Mouse (Mus musculus) liver, embryonic 13.5 days (tissue): ENCODE measurements around the gene Lrrfip1. TPM values are rescaled to one million over a fixed set of nuclear protein-coding genes. Genes with fewer than 3 reads are reported as not detected.

ENCODE experiments used
- ATAC-seq: fragments of 200-750 bp; cut with Nextera tagmentation; 2 replicates; pipeline ENCODE4 v1.8.0; 2017; ENCODE audit warnings: low read depth, mild to moderate bottlenecking, moderate number of reproducible peaks, moderate library complexity
- DNase-seq: peaks from one replicate; pipeline ENCODE4 v3.0.0; 2022
- H3K27ac ChIP-seq: fragments of 300-500 bp; sonication (generic); 2 replicates; pipeline ENCODE4 v1.5.1; 2015; ENCODE audit warnings: moderate library complexity, mild to moderate bottlenecking, inconsistent platforms
- H3K27me3 ChIP-seq: fragments of 300-500 bp; sonication (generic); 2 replicates; pipeline ENCODE4 v1.6.1; 2015; ENCODE audit warnings: mild to moderate bottlenecking, inconsistent platforms
- H3K36me3 ChIP-seq: fragments of 300-500 bp; sonication (generic); 2 replicates; pipeline ENCODE4 v1.6.1; 2015; ENCODE audit warnings: mild to moderate bottlenecking, inconsistent platforms
- H3K4me1 ChIP-seq: fragments of 300-500 bp; sonication (generic); replicated peaks from 2 replicates; pipeline ENCODE4 v1.6.1; 2015; ENCODE audit warnings: inconsistent platforms
- H3K4me2 ChIP-seq: fragments of 300-500 bp; sonication (generic); 2 replicates; pipeline ENCODE4 v1.6.1; 2015; ENCODE audit warnings: inconsistent platforms, mild to moderate bottlenecking, moderate library complexity
- H3K4me3 ChIP-seq: fragments of 300-500 bp; sonication (generic); replicated peaks from 2 replicates; pipeline ENCODE4 v1.5.1; 2015; ENCODE audit warnings: mild to moderate bottlenecking, inconsistent platforms
- H3K9ac ChIP-seq: fragments of 300-500 bp; sonication (generic); 2 replicates; pipeline ENCODE4 v1.6.1; 2015; ENCODE audit warnings: mild to moderate bottlenecking, inconsistent platforms
- H3K9me3 ChIP-seq: fragments of 300-500 bp; sonication (generic); replicated peaks from 2 replicates; pipeline ENCODE4 v1.6.1; 2016; ENCODE audit warnings: inconsistent platforms
- whole genome bisulfite sequencing: fragments of 180-500 bp; shearing (Covaris S2); methylation state at CpG from one replicate; pipeline ENCODE4 v1.1.7; 2015; ENCODE audit not compliant: insufficient replicate concordance; 5-methylcytosine and 5-hydroxymethylcytosine counted together
- polyA plus RNA-seq: library from polyadenylated mRNA; unstranded; fragments of >200 nt; fragmentation: Nextera tagmentation; extraction: Ambion mirVana; gene quantifications from 2 replicates; pipeline ENCODE4 v1.2.1, GENCODE M21; 2015

Lrrfip1 gene
- polyA plus RNA-seq, 1 experiment from 2014 or later, result 12.9 TPM

GRCm38 (mm10) chr1:91098887-91099286, 100.3 kb downstream of the Lrrfip1 start:
- no peak overlapping the region for H3K4me3 ChIP-seq
- ATAC-seq (no peak), DNase-seq (peak; percentile 33)
- H3K36me3 ChIP-seq, result peaks cover 7% of the 10 kb centered on the region; the same call in 1 of the 2 replicates
- no peak overlapping the region for H3K9ac ChIP-seq
- H3K4me2 ChIP-seq, result no peak overlapping the region
- H3K27ac ChIP-seq, result no peak overlapping the region
- no peaks in the 10 kb centered on the region for H3K27me3 ChIP-seq
- H3K9me3 ChIP-seq, result no peaks in the 10 kb centered on the region
- H3K4me1 ChIP-seq, result peaks cover 24% of the 10 kb centered on the region
- WGBS, result 16% methylated on average over 6 of the region's 6 CpGs

- Histone ChIP-seq H3K4me1 (peaks cover 3% of the 10 kb centered on the region), H3K27ac (0 out of 2 replicates have a peak overlapping the region, but pooled peaks have one; percentile 32), H3K27me3 (no peaks in the 10 kb centered on the region), H3K9ac (no peak overlapping the region), H3K36me3 (peaks cover 22% of the 10 kb centered on the region), H3K4me2 (no peak overlapping the region), H3K9me3 (no peaks in the 10 kb centered on the region), H3K4me3 (no peak overlapping the region)
- WGBS, result 65% methylated on average over 11 of the region's 11 CpGs
- no peak for DNase-seq
- ATAC-seq, result peak; percentile 67
These were observed 103.3 kb downstream of the Lrrfip1 start for GRCm38 (mm10) chr1:91101709-91102440.

GRCm38 (mm10) chr1:91103366-91103983, 104.9 kb downstream of the Lrrfip1 start:
- DNase-seq (no peak), ATAC-seq (no peak)
- peaks cover 3% of the 10 kb centered on the region for H3K4me1 ChIP-seq
- no peak overlapping the region for H3K27ac ChIP-seq
- no peak overlapping the region for H3K9ac ChIP-seq
- H3K27me3 ChIP-seq, result no peaks in the 10 kb centered on the region
- peaks cover 29% of the 10 kb centered on the region for H3K36me3 ChIP-seq
- H3K4me2 ChIP-seq, result no peak overlapping the region
- H3K4me3 ChIP-seq, result no peak overlapping the region
- no peaks in the 10 kb centered on the region for H3K9me3 ChIP-seq
- 82% methylated on average over 15 of the region's 15 CpGs for WGBS

- no peak for ATAC-seq
- Histone ChIP-seq H3K4me2 (no peak overlapping the region), H3K27ac (no peak overlapping the region), H3K36me3 (peaks cover 37% of the 10 kb centered on the region), H3K27me3 (no peaks in the 10 kb centered on the region), H3K4me1 (no peaks in the 10 kb centered on the region), H3K4me3 (no peak overlapping the region), H3K9me3 (no peaks in the 10 kb centered on the region), H3K9ac (no peak overlapping the region)
- 59% methylated on average over 5 of the region's 5 CpGs for WGBS
- DNase-seq, result no peak
These were observed 109.0 kb downstream of the Lrrfip1 start for GRCm38 (mm10) chr1:91107548-91107947.

GRCm38 (mm10) chr1:91109302-91109701, 110.8 kb downstream of the Lrrfip1 start:
- Histone ChIP-seq H3K9me3 (no peaks in the 10 kb centered on the region), H3K4me2 (no peak overlapping the region), H3K27me3 (no peaks in the 10 kb centered on the region), H3K36me3 (peaks cover 36% of the 10 kb centered on the region), H3K27ac (no peak overlapping the region), H3K4me1 (no peaks in the 10 kb centered on the region), H3K4me3 (no peak overlapping the region), H3K9ac (no peak overlapping the region)
- 54% methylated on average over 4 of the region's 4 CpGs for WGBS
- ATAC-seq (no peak), DNase-seq (no peak)

GRCm38 (mm10) chr1:91112171-91112570, 113.6 kb downstream of the Lrrfip1 start:
- Histone ChIP-seq H3K27me3 (no peaks in the 10 kb centered on the region), H3K4me1 (no peaks in the 10 kb centered on the region), H3K9me3 (no peaks in the 10 kb centered on the region), H3K9ac (no peak overlapping the region), H3K27ac (no peak overlapping the region), H3K4me3 (no peak overlapping the region), H3K4me2 (no peak overlapping the region), H3K36me3 (peaks cover 23% of the 10 kb centered on the region)
- DNase-seq, result no peak
- WGBS, result 83% methylated on average over 14 of the region's 14 CpGs
- ATAC-seq, result no peak

GRCm38 (mm10) chr1:91112606-91113005, 114.1 kb downstream of the Lrrfip1 start:
- no peak overlapping the region for H3K27ac ChIP-seq
- peaks cover 20% of the 10 kb centered on the region for H3K36me3 ChIP-seq
- H3K27me3 ChIP-seq, result no peaks in the 10 kb centered on the region
- DNase-seq (no peak), ATAC-seq (no peak)
- no peak overlapping the region for H3K4me2 ChIP-seq
- H3K4me1 ChIP-seq, result no peaks in the 10 kb centered on the region
- H3K4me3 ChIP-seq, result no peak overlapping the region
- H3K9ac ChIP-seq, result no peak overlapping the region
- 72% methylated on average over 4 of the region's 4 CpGs for WGBS
- no peaks in the 10 kb centered on the region for H3K9me3 ChIP-seq

- Histone ChIP-seq H3K4me1 (no peaks in the 10 kb centered on the region), H3K4me2 (no peak overlapping the region), H3K27me3 (no peaks in the 10 kb centered on the region), H3K27ac (no peak overlapping the region), H3K36me3 (peaks cover 42% of the 10 kb centered on the region), H3K9ac (no peak overlapping the region), H3K4me3 (no peak overlapping the region), H3K9me3 (no peaks in the 10 kb centered on the region)
- ATAC-seq, result no peak
- 82% methylated on average over 11 of the region's 11 CpGs for WGBS
- no peak for DNase-seq
These were observed 123.6 kb downstream of the Lrrfip1 start for GRCm38 (mm10) chr1:91122121-91122520.

- H3K9me3 ChIP-seq, result no peaks in the 10 kb centered on the region
- DNase-seq, result no peak
- H3K36me3 ChIP-seq, result peaks cover 47% of the 10 kb centered on the region
- 70% methylated on average over 5 of the region's 5 CpGs for WGBS
- H3K4me2 ChIP-seq, result no peak overlapping the region
- no peak overlapping the region for H3K9ac ChIP-seq
- H3K4me1 ChIP-seq, result no peaks in the 10 kb centered on the region
- ATAC-seq, result no peak
- H3K27me3 ChIP-seq, result no peaks in the 10 kb centered on the region
- H3K27ac ChIP-seq, result no peak overlapping the region
- H3K4me3 ChIP-seq, result no peak overlapping the region
These were observed 124.5 kb downstream of the Lrrfip1 start for GRCm38 (mm10) chr1:91123004-91123403.

GRCm38 (mm10) chr1:91123466-91123865, 124.9 kb downstream of the Lrrfip1 start:
- Histone ChIP-seq H3K4me2 (no peak overlapping the region), H3K9me3 (no peaks in the 10 kb centered on the region), H3K4me1 (no peaks in the 10 kb centered on the region), H3K27ac (no peak overlapping the region), H3K36me3 (peaks cover 51% of the 10 kb centered on the region), H3K9ac (no peak overlapping the region), H3K27me3 (no peaks in the 10 kb centered on the region), H3K4me3 (no peak overlapping the region)
- ATAC-seq (no peak), DNase-seq (no peak)
- WGBS, result 43% methylated on average over 3 of the region's 3 CpGs

GRCm38 (mm10) chr1:91128849-91129248, 130.3 kb downstream of the Lrrfip1 start:
- H3K4me3 ChIP-seq, result no peak overlapping the region
- H3K27ac ChIP-seq, result no peak overlapping the region
- H3K4me1 ChIP-seq, result no peaks in the 10 kb centered on the region
- peaks cover 39% of the 10 kb centered on the region for H3K36me3 ChIP-seq
- H3K9me3 ChIP-seq, result no peaks in the 10 kb centered on the region
- 70% methylated on average over 4 of the region's 4 CpGs for WGBS
- ATAC-seq, result no peak
- no peak overlapping the region for H3K9ac ChIP-seq
- no peak for DNase-seq
- no peak overlapping the region for H3K4me2 ChIP-seq
- H3K27me3 ChIP-seq, result no peaks in the 10 kb centered on the region

- Histone ChIP-seq H3K36me3 (no peaks in the 10 kb centered on the region), H3K4me2 (no peak overlapping the region), H3K9me3 (no peaks in the 10 kb centered on the region), H3K27me3 (no peaks in the 10 kb centered on the region), H3K27ac (no peak overlapping the region), H3K4me3 (no peak overlapping the region), H3K9ac (no peak overlapping the region), H3K4me1 (no peaks in the 10 kb centered on the region)
- 66% methylated on average over 2 of the region's 2 CpGs for WGBS
- DNase-seq (no peak), ATAC-seq (no peak)
These were observed 138.5 kb downstream of the Lrrfip1 start for GRCm38 (mm10) chr1:91137036-91137435.
